Mouse (Mus musculus) heart, embryonic 15.5 days (tissue): ENCODE results near the gene Csnk1g2. TPM values are rescaled to one million over a fixed set of nuclear protein-coding genes. Genes with fewer than 3 reads are reported as not detected.

ENCODE experiments used
- ATAC-seq: fragments of 200-750 bp; cut with Nextera tagmentation; replicated peaks from 2 replicates; pipeline ENCODE4 v1.8.0; 2017; ENCODE audit warnings: low read depth, moderate TSS enrichment; ENCODE audit not compliant: insufficient number of reproducible peaks, insufficient read depth, low FRiP score
- H3K27ac ChIP-seq: fragments of 300-500 bp; sonication (generic); 2 replicates; pipeline ENCODE4 v1.5.1; 2015; ENCODE audit warnings: mild to moderate bottlenecking, inconsistent platforms
- H3K27me3 ChIP-seq: fragments of 300-500 bp; sonication (generic); 2 replicates; pipeline ENCODE4 v1.6.1; 2015; ENCODE audit warnings: inconsistent platforms
- H3K36me3 ChIP-seq: fragments of 300-500 bp; sonication (generic); 2 replicates; pipeline ENCODE4 v1.6.1; 2015; ENCODE audit warnings: mild to moderate bottlenecking, inconsistent platforms
- H3K4me1 ChIP-seq: fragments of 300-500 bp; sonication (generic); replicated peaks from 2 replicates; pipeline ENCODE4 v1.6.1; 2015; ENCODE audit warnings: inconsistent platforms
- H3K4me2 ChIP-seq: fragments of 300-500 bp; sonication (generic); 2 replicates; pipeline ENCODE4 v1.6.1; 2015; ENCODE audit warnings: inconsistent platforms, mild to moderate bottlenecking, moderate library complexity
- H3K4me3 ChIP-seq: fragments of 300-500 bp; sonication (generic); 2 replicates; pipeline ENCODE4 v1.5.1; 2015; ENCODE audit warnings: mild to moderate bottlenecking, inconsistent platforms
- H3K9ac ChIP-seq: fragments of 300-500 bp; sonication (generic); 2 replicates; pipeline ENCODE4 v1.6.1; 2015; ENCODE audit warnings: mild to moderate bottlenecking, inconsistent platforms
- H3K9me3 ChIP-seq: fragments of 300-500 bp; sonication (generic); replicated peaks from 2 replicates; pipeline ENCODE4 v1.6.1; 2016; ENCODE audit warnings: inconsistent platforms
- WGBS: fragments of 180-500 bp; shearing (Covaris S2); methylation state at CpG from one replicate; pipeline ENCODE4 v1.1.7; 2015; ENCODE audit warnings: mixed read lengths; 5-methylcytosine and 5-hydroxymethylcytosine counted together
- polyA plus RNA-seq: library from polyadenylated mRNA; unstranded; fragments of >200 nt; fragmentation: Nextera tagmentation; extraction: Ambion mirVana; gene quantifications from 2 replicates; pipeline ENCODE4 v1.2.1, GENCODE M21; 2015

Csnk1g2 gene
- polyA plus RNA-seq, 1 experiment from 2014 or later = 78.2 TPM

GRCm38 (mm10) chr10:80614351-80614750, 8.3 kb upstream of the Csnk1g2 start:
- WGBS = 90% methylated on average over 6 of the region's 6 CpGs

GRCm38 (mm10) chr10:80618181-80618580, 4.5 kb upstream of the Csnk1g2 start:
- H3K4me1 ChIP-seq = peaks cover 9% of the 10 kb centered on the region
- no peaks in the 10 kb centered on the region for H3K9me3 ChIP-seq
- H3K27ac ChIP-seq = peak overlapping the region; percentile 49
- no peak overlapping the region for H3K9ac ChIP-seq
- no peak overlapping the region for H3K4me2 ChIP-seq
- WGBS = 36% methylated on average over 9 of the region's 9 CpGs
- peaks cover 27% of the 10 kb centered on the region for H3K36me3 ChIP-seq
- H3K4me3 ChIP-seq = no peak overlapping the region
- ATAC-seq = no peak
- no peaks in the 10 kb centered on the region for H3K27me3 ChIP-seq

More at GRCm38 (mm10) chr10:80614351-80614750, 8.3 kb upstream of the Csnk1g2 start:
- peaks cover 45% of the 10 kb centered on the region for H3K36me3 ChIP-seq
- no peaks in the 10 kb centered on the region for H3K27me3 ChIP-seq
- H3K4me1 ChIP-seq = peaks cover 8% of the 10 kb centered on the region; the same call in 1 of the 2 replicates
- H3K27ac ChIP-seq = no peak overlapping the region
- H3K9ac ChIP-seq = no peak overlapping the region
- no peak overlapping the region for H3K4me2 ChIP-seq
- no peaks in the 10 kb centered on the region for H3K9me3 ChIP-seq
- no peak for ATAC-seq
- H3K4me3 ChIP-seq = no peak overlapping the region

- H3K9ac ChIP-seq = no peak overlapping the region
- no peak overlapping the region for H3K27ac ChIP-seq
- peaks cover 24% of the 10 kb centered on the region for H3K4me1 ChIP-seq
- no peak overlapping the region for H3K4me3 ChIP-seq
- H3K4me2 ChIP-seq = no peak overlapping the region
- no peak for ATAC-seq
- no peaks in the 10 kb centered on the region for H3K27me3 ChIP-seq
- no peaks in the 10 kb centered on the region for H3K9me3 ChIP-seq
- WGBS = 34% methylated on average over 8 of the region's 8 CpGs
- peaks cover 15% of the 10 kb centered on the region for H3K36me3 ChIP-seq
Observed at GRCm38 (mm10) chr10:80619465-80620244, 3.0 kb upstream of the Csnk1g2 start.

GRCm38 (mm10) chr10:80620365-80620764, 2.3 kb upstream of the Csnk1g2 start:
- H3K4me1 ChIP-seq = peaks cover 31% of the 10 kb centered on the region
- no peaks in the 10 kb centered on the region for H3K27me3 ChIP-seq
- 83% methylated on average over 9 of the region's 9 CpGs for WGBS
- H3K27ac ChIP-seq = no peak overlapping the region
- no peaks in the 10 kb centered on the region for H3K9me3 ChIP-seq
- no peak overlapping the region for H3K4me3 ChIP-seq
- H3K9ac ChIP-seq = no peak overlapping the region
- no peak for ATAC-seq
- H3K4me2 ChIP-seq = no peak overlapping the region
- H3K36me3 ChIP-seq = peaks cover 8% of the 10 kb centered on the region

GRCm38 (mm10) chr10:80620796-80621689, 1.6 kb upstream of the Csnk1g2 start:
- H3K9ac ChIP-seq = peak overlapping the region; percentile 53
- peak overlapping the region; percentile 90 for H3K4me3 ChIP-seq
- H3K4me2 ChIP-seq = peak overlapping the region; percentile 67
- H3K9me3 ChIP-seq = no peaks in the 10 kb centered on the region
- peaks cover 37% of the 10 kb centered on the region for H3K4me1 ChIP-seq
- peak overlapping the region; percentile 97 for H3K27ac ChIP-seq
- ATAC-seq = no peak
- H3K36me3 ChIP-seq = peaks cover under 1% of the 10 kb centered on the region
- WGBS = 53% methylated on average over 16 of the region's 16 CpGs
- no peaks in the 10 kb centered on the region for H3K27me3 ChIP-seq

GRCm38 (mm10) chr10:80621690-80621939, 1.0 kb upstream of the Csnk1g2 start:
- Histone ChIP-seq H3K36me3 (no peaks in the 10 kb centered on the region), H3K9me3 (no peaks in the 10 kb centered on the region), H3K9ac (peak overlapping the region; percentile 53), H3K4me3 (peak overlapping the region; percentile 90), H3K27me3 (no peaks in the 10 kb centered on the region), H3K27ac (peak overlapping the region; percentile 97), H3K4me1 (peaks cover 41% of the 10 kb centered on the region), H3K4me2 (peak overlapping the region; percentile 67)
- ATAC-seq = no peak
- WGBS = 3% methylated on average over 9 of the region's 9 CpGs

- ATAC-seq = peak; percentile 97
- no peaks in the 10 kb centered on the region for H3K27me3 ChIP-seq
- no peaks in the 10 kb centered on the region for H3K9me3 ChIP-seq
- peak overlapping the region; percentile 67 for H3K4me2 ChIP-seq
- H3K36me3 ChIP-seq = no peaks in the 10 kb centered on the region
- peak overlapping the region; percentile 90 for H3K4me3 ChIP-seq
- WGBS = under 1% methylated on average over 64 of the region's 64 CpGs
- peak overlapping the region; percentile 53 for H3K9ac ChIP-seq
- peak overlapping the region; percentile 97 for H3K27ac ChIP-seq
- peaks cover 44% of the 10 kb centered on the region for H3K4me1 ChIP-seq
Observed at GRCm38 (mm10) chr10:80621940-80622660, 538 bp upstream of the Csnk1g2 start.

GRCm38 (mm10) chr10:80623457-80624191, 986 bp downstream of the Csnk1g2 start:
- H3K4me1 ChIP-seq = peaks cover 52% of the 10 kb centered on the region

GRCm38 (mm10) chr10:80625764-80626163, 3.1 kb downstream of the Csnk1g2 start:
- Histone ChIP-seq H3K4me1 (peaks cover 70% of the 10 kb centered on the region), H3K27ac (no peak overlapping the region), H3K4me2 (no peak overlapping the region), H3K36me3 (no peaks in the 10 kb centered on the region), H3K9ac (no peak overlapping the region), H3K4me3 (no peak overlapping the region), H3K27me3 (no peaks in the 10 kb centered on the region), H3K9me3 (no peaks in the 10 kb centered on the region)
- no peak for ATAC-seq
- WGBS = 91% methylated on average over 4 of the region's 4 CpGs

More at GRCm38 (mm10) chr10:80623457-80624191, 986 bp downstream of the Csnk1g2 start:
- 12% methylated on average over 15 of the region's 15 CpGs for WGBS
- Histone ChIP-seq H3K36me3 (no peaks in the 10 kb centered on the region), H3K9ac (peak overlapping the region; percentile 94), H3K4me2 (peak overlapping the region; percentile 78), H3K9me3 (no peaks in the 10 kb centered on the region), H3K27ac (peak overlapping the region; percentile 97), H3K4me3 (peak overlapping the region; percentile 90), H3K27me3 (no peaks in the 10 kb centered on the region)
- ATAC-seq = no peak

GRCm38 (mm10) chr10:80627685-80628084, 5.0 kb downstream of the Csnk1g2 start:
- H3K27ac ChIP-seq = peak overlapping the region; percentile 36
- peak overlapping the region; percentile 42; the same call in 1 of the 2 replicates for H3K9ac ChIP-seq
- no peaks in the 10 kb centered on the region for H3K27me3 ChIP-seq
- H3K4me3 ChIP-seq = no peak overlapping the region
- no peak overlapping the region for H3K4me2 ChIP-seq
- 27% methylated on average over 2 of the region's 2 CpGs for WGBS
- H3K9me3 ChIP-seq = no peaks in the 10 kb centered on the region
- H3K36me3 ChIP-seq = no peaks in the 10 kb centered on the region
- H3K4me1 ChIP-seq = peaks cover 66% of the 10 kb centered on the region
- ATAC-seq = peak; percentile 24; the same call in 1 of the 2 replicates
